Mouse (Mus musculus): Measurements from ENCODE around the gene Pik3ca.

Pik3ca gene

DNA sequence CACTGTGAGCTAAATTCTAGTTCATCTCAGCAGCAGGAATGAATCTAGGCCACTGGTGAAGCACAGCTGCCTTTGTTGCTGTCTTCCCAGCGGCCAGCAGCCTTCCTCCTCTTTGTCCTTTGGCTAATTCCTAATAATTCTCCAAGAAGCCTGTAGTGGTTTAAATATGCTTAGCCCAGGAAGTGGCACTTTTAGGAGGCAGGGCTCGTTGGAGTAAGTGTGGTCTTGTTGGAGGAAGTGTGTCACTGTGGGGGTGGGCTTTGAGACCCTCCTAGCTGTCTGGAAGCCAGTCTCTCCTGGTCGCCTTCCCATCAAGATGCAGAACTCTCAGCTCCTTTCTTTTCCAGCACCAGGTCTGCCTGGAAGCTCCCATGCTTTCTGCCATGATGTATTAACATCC, 108.4 kb downstream of the Pik3ca start:
- no peak for DNase-seq

DNA sequence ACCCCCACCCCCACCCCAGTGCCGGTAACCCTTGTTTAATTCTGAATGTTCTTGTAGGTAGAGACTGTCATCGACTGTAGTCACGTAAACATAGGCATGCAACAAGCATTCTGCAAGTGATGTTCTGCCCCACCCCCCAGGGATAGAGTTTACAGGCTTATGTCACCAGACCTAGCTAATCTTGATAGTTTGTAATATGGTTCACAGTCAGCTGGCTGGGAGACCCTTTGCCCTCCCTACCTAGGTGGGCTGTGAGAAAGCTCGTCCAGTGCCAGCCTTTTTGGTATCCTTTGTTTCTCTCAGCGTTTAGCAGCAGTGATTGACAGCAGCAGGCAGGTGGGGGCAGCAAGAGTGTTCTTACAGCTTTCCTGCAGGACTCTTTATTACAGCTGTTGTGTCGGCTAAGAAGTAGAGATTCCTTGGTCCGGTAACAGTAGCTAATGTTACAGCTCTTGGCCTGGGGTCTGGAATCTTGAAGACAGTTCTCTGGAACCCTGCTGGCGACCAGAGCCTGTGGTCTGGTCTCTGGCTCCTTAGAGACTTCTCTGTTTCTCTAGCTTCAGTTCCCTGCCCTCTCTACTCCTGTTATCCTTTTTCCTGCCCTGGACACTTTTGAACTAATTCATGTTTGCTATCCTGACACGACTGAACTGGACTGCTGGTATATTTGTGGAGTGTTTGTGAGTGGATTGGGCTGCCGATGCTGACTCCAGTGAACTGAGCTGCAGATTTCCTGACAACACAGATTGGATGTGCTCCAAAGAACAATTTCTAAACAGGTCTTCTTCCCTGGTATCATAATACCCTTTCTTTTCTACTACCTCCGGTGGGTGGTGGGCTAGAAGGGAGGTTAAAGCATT, 109.1 kb downstream of the Pik3ca start:
- DNase-seq = no peak

GRCm38 (mm10) chr3:32508666-32509324, 111.3 kb downstream of the Pik3ca start:
- DNase-seq = peak; percentile 69 to 80

- peak in 1 of 2 experiments; percentile 20 for DNase-seq
Measured at GRCm38 (mm10) chr3:32509496-32510374, 112.3 kb downstream of the Pik3ca start, which contains the start of gene Zfp639. Zfp639 (plus strand) TSS chr3:32510259.

DNA sequence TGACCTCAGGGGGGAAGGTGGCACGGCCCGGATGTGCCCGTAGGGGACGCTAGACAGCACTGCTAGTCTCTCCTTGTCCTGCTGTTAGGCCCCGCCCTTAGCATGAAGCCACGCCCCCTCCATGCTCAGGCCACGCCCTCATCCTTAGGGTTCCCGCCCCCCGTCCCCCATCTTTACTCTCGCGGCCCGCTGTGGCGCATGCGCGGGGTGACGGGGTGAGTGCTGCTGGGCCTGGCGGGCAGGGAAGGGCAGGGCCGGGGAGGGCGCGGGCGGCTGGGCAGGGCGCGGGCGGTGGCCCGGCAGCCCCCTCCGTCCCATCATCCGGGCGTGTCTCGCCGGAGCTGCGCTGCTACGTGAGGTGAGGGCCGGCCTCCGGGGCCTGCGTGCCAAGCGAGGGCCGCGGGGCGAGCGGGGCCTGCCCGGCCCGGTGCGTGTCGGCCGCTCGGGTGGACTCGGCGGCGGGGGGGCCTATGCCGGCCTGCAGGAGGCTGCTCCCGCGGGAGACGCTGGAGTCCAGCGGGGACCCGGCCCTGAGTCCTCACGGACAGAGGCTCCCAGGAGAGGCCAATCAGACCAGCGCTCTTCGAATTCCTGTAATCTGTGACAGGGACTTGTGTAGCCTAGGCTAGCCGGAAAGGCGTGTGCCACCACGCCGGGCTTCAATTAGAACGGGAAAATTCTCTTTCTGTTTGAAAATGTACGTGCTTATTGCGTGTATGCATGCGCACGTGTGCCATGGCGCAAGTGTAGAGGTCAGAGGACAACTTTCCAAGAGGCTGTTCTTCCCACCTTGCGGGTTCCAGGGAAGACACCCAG, 113.1 kb downstream of the Pik3ca start:
- peak; percentile 98 for DNase-seq

GRCm38 (mm10) chr3:32511191-32511550, 113.7 kb downstream of the Pik3ca start:
- no peak for DNase-seq

DNA sequence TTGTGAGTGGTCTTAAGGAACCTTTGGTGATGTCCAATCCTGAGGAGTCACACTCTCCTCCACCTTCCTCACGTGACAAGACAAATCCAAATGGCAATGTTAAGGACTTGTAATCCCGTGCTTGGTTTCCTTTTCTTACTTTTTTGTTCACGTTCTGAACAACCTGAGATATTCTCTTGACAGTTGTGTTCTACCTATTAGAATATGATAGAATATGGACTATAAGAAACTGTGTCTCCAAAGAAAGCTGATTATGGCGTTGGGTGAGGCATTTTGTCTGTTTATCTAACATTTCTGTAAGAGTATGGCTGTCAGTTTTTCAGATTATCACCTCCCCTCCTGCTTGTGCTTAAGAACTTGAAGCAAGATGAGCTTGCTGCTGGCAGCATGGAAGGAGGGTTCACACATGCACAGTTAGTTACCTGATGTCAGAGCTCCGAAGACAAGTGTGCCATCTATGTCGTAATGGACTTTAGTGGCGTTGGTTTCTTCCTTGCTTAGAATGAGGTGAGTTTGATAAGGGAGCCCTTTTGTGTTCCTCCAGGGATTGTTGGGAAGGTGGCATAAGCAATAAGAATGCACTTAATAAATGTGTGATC, 115.3 kb downstream of the Pik3ca start:
- no peak for DNase-seq

GRCm38 (mm10) chr3:32513528-32513927, 116.1 kb downstream of the Pik3ca start:
- no peak for DNase-seq

Measured in kidney, postnatal 4 days (tissue).